Mouse (Mus musculus) lung, postnatal 0 days (tissue): Measurements from ENCODE around the gene Slc1a7.

Source experiments
- CTCF ChIP-seq: IDR thresholded peaks from 2 replicates; pipeline ENCODE4 v1.5.1; 2016; ENCODE audit warnings: antibody characterized with exemption, mild to moderate bottlenecking
- EP300 ChIP-seq: IDR thresholded peaks from 2 replicates; pipeline ENCODE4 v1.6.1; 2016; ENCODE audit warnings: antibody characterized with exemption, mild to moderate bottlenecking, control low read depth

DNA sequence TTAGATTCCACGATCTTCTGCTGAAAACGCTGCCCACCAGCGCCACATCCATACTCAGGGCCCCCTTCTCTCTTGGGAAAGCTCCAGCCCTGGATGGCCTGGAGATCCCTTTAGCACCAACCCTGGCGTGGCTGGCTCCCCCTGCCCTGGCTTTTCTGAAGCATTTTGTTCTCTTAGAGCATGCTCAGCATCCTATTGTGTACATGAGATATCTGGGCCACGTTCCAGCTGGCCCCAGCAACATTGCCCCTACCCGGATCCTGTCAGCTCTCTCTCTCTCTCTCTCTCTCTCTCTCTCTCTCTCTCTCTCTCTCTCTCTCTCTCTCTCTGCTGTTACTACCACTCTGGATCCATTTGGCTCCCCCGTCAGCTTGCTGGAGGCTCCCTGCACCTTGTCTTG, 37.2 kb downstream of the Slc1a7 start:
- TF ChIP-seq CTCF (no peak), EP300 (no peak)
